Mouse (Mus musculus) intestine, embryonic 14.5 days (tissue): ENCODE measurements around the gene Svs5. TPM values are rescaled to one million over a fixed set of nuclear protein-coding genes. Genes with fewer than 3 reads are reported as not detected.

ENCODE experiments used
- microRNA-seq: library from miRNA; unstranded; fragments of <30 nt; microRNA quantifications from one replicate; pipeline ENCODE4, GENCODE M21; 2016
- polyA plus RNA-seq: library from polyadenylated mRNA; unstranded; fragments of >200 nt; fragmentation: Nextera tagmentation; extraction: Ambion mirVana; gene quantifications from 2 replicates; pipeline ENCODE4 v1.2.1, GENCODE M21; 2014

Gene Svs5
- polyA plus RNA-seq, 1 experiment from 2014 or later: not detected

Small RNAs within 50 kb of the gene (microRNA-seq; reads per million reads assigned to microRNA genes)
- gene Mir7678: not detected

Other genes with a start within 250 kb of the Svs5 start
- 0.12 and 0.43 TPM in 2 replicates for gene Kcns1, start 161.6 kb upstream of the Svs5 start, polyA plus RNA-seq
- not detected in 2 replicates for gene Wfdc5, start 150.0 kb upstream of the Svs5 start, polyA plus RNA-seq
- gene Wfdc12, start 142.1 kb upstream of the Svs5 start, polyA plus RNA-seq: not detected in 2 replicates
- not detected in 2 replicates for gene Wfdc15a, start 132.6 kb upstream of the Svs5 start, polyA plus RNA-seq
- gene Wfdc15b, start 111.1 kb upstream of the Svs5 start, polyA plus RNA-seq: 18.9 and 31.3 TPM in 2 replicates
- not detected in 2 replicates for gene Svs2, start 94.3 kb upstream of the Svs5 start, polyA plus RNA-seq
- gene Svs3b, start 76.1 kb upstream of the Svs5 start, polyA plus RNA-seq: not detected in 2 replicates
- not detected in 2 replicates for gene Svs4, start 54.3 kb upstream of the Svs5 start, polyA plus RNA-seq
- gene Svs3a, start 43.5 kb upstream of the Svs5 start, polyA plus RNA-seq: not detected in 2 replicates
- gene Svs6, start 16.0 kb upstream of the Svs5 start, polyA plus RNA-seq: not detected in 2 replicates
- 0.32 TPM in 1 of 2 replicates, not detected in the other for gene Slpi, start 56.4 kb downstream of the Svs5 start, polyA plus RNA-seq
- 0.07 and 10.4 TPM in 2 replicates for gene Rbpjl, start 70.4 kb downstream of the Svs5 start, polyA plus RNA-seq
- gene Matn4, start 72.4 kb downstream of the Svs5 start, polyA plus RNA-seq: 1.7 and 1.9 TPM in 2 replicates
- 104 and 110 TPM in 2 replicates for gene Sdc4, start 111.1 kb downstream of the Svs5 start, polyA plus RNA-seq
- 65.2 and 67.2 TPM in 2 replicates for gene Sys1, start 124.2 kb downstream of the Svs5 start, polyA plus RNA-seq
- 11.6 and 17.4 TPM in 2 replicates for gene Gm20458, start 128.2 kb downstream of the Svs5 start, polyA plus RNA-seq
- not detected in 2 replicates for gene Trp53tg5, start 141.0 kb downstream of the Svs5 start, polyA plus RNA-seq
- gene Dbndd2, start 153.4 kb downstream of the Svs5 start, polyA plus RNA-seq: 9.4 and 12.5 TPM in 2 replicates
- gene Pigt, start 164.8 kb downstream of the Svs5 start, polyA plus RNA-seq: 72.4 and 79.7 TPM in 2 replicates
- 79.5 and 85.7 TPM in 2 replicates for gene Wfdc2, start 229.7 kb downstream of the Svs5 start, polyA plus RNA-seq
- gene Spint3, start 240.7 kb downstream of the Svs5 start, polyA plus RNA-seq: not detected in 2 replicates